Mouse (Mus musculus): ENCODE results near the gene Ccdc148. TPM values are rescaled to one million over a fixed set of nuclear protein-coding genes. Genes with fewer than 3 reads are reported as not detected.

Gene Ccdc148
- 17.7 TPM for polyA plus RNA-seq (2014; fragmentation: Illumina TruSeq; extraction: RNeasy Lipid Tissue Mini Kit (QIAGEN cat#74804); ENCODE audit: low read depth, low replicate concordance)

DNA sequence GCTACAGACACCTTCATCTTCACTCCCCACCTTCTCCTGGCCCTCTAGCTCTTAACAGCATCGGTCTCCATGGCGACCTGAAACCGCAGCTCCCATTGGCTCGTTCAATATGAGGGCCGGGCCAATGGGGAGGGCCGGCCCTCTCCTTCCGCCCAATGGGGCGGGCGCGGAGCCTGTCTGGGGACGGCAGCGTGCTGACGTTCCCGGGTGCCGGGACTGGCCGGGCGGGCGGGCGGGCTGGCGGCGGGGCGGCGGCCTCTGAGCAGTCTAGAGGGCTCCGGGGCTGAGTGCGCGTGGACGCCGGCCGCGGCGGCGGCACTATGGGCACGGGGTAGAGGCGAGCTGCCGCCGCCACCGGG lies at the start of gene Ccdc148, which contains the start of gene Pkp4:
Gene Ccdc148 (minus strand): TSS at position 79 of the 359 bp plus-strand sequence.
Gene Pkp4 (plus strand): TSS at position 246 of the 359 bp plus-strand sequence.

GRCm38 (mm10) chr2:58859134-58859533 lies 301.3 kb downstream of the Ccdc148 start, which contains the start of gene Gm11099:
Gene Gm11099 (plus strand): TSS chr2:58859434.

Other genes with a start within 250 kb of the Ccdc148 start
- 19.0 TPM for gene Pkp4, start 167 bp upstream of the Ccdc148 start, polyA plus RNA-seq (2014; fragmentation: Illumina TruSeq; extraction: RNeasy Lipid Tissue Mini Kit (QIAGEN cat#74804); ENCODE audit: low read depth, low replicate concordance)